ENCODE assay signal across 9 mouse cellular contexts in the genomic region with DNA sequence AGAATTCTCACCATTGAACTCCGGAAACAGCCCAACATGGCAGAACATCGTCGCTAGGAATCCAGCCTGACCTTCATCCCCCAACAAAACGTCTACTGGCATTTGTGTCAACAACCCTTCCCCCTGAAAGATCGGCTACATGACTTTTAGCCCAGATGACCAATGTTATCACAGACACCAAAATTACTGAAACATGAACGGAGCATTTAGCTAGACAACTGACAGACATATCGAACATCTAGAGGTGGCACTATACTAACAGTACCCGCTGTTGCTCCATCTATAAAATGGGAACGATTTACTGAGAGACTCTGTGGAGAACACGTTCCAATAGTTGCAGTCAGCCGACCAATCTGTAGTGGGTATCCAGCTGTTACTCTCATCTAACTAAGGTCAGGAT. TPM values are rescaled to one million over a fixed set of nuclear protein-coding genes. Genes with fewer than 3 reads are reported as not detected.
DNase-seq lines count a peak whose midpoint lies in the region; ATAC-seq and TF ChIP-seq lines count a peak whose summit lies in the region.
"Had no signal": no experiment of that assay in that cellular context is flagged by ENCODE, and none has a peak within 500 bp of the region (broad histone marks: within the 10 kb centered on the region; RNA-seq: fewer than 3 reads in every experiment).

No protein-coding gene starts in this region.

- H3ac ChIP-seq in myocyte (ENCODE audit: control insufficient read depth, insufficient read length) = peak overlapping the region; percentile 81

- no peak for TF ChIP-seq POLR2A in liver, adult 2 months (IDR thresholded peaks at IDR 0.05; ENCODE audit: extremely low read depth, insufficient read depth, low read length)
- TF ChIP-seq POLR2A in myocyte (IDR thresholded peaks at IDR 0.05; ENCODE audit: insufficient read length, low read depth) = no peak

- peaks cover 9% of the 10 kb centered on the region; the same call in 1 of the 2 replicates for H3K4me1 ChIP-seq in liver, adult 2 months (ENCODE audit: control insufficient read depth, insufficient read depth, low read length)
- peaks cover 35% of the 10 kb centered on the region for H3K4me1 ChIP-seq in forebrain, embryonic 10.5 days
- peaks cover 9% of the 10 kb centered on the region; the same call in 1 of the 2 replicates for H3K4me1 ChIP-seq in intestine, embryonic 15.5 days (replicated peaks)

- H3K9ac ChIP-seq in liver, adult 2 months (ENCODE audit: low read depth, low read length) = no peak overlapping the region
- H3K9ac ChIP-seq in intestine, embryonic 15.5 days = no peak overlapping the region

- no peak for ATAC-seq in intestine, embryonic 15.5 days

- H3K4me2 ChIP-seq in intestine, embryonic 15.5 days (replicated peaks) = peak overlapping the region; percentile 92; the same call in 1 of the 2 replicates
- no peak overlapping the region for H3K4me2 ChIP-seq in myocyte (ENCODE audit: low read depth)

- H3K79me2 ChIP-seq in liver, adult 2 months (ENCODE audit: control insufficient read depth, insufficient read depth, low read length) = peaks cover 6% of the 10 kb centered on the region; the same call in 1 of the 2 replicates
- peaks cover 10% of the 10 kb centered on the region for H3K79me2 ChIP-seq in myocyte (ENCODE audit: control insufficient read depth, insufficient read depth)

- no peak overlapping the region for H3K27ac ChIP-seq in liver, adult 2 months (replicated peaks; ENCODE audit: insufficient read depth, low read depth, low read length)
- H3K27ac ChIP-seq in forebrain, embryonic 10.5 days = peak overlapping the region; percentile 93
- no peak overlapping the region for H3K27ac ChIP-seq in intestine, embryonic 15.5 days

- peak; percentile 23 for DNase-seq in liver, adult 2 months (ENCODE audit: extremely low read depth, low read depth, low spot score)
- DNase-seq in liver = no peak
- no peak for DNase-seq in forebrain, embryonic 10.5 days (ENCODE audit: extremely low spot score, low spot score)
- no peak for DNase-seq in frontal cortex, postnatal 10 days (ENCODE audit: low spot score in 2 of 2)
- no peak for DNase-seq in urinary bladder, postnatal 25 days (ENCODE audit: low spot score)
- DNase-seq: cerebellum, adult 2 months; kidney, postnatal 10 days had no signal

- no peak for TF ChIP-seq CTCF in liver, adult 2 months (IDR thresholded peaks at IDR 0.05; ENCODE audit: low read depth, low read length)

- H3K9me3 ChIP-seq in forebrain, embryonic 10.5 days = no peaks in the 10 kb centered on the region
- H3K9me3 ChIP-seq in intestine, embryonic 15.5 days = no peaks in the 10 kb centered on the region

- H3K4me3 ChIP-seq in liver, adult 2 months (ENCODE audit: insufficient read depth, low read depth, low read length) = no peak overlapping the region
- H3K4me3 ChIP-seq in forebrain, embryonic 10.5 days = peak overlapping the region; percentile 86
- H3K4me3 ChIP-seq in intestine, embryonic 15.5 days (replicated peaks) = no peak overlapping the region
- peak overlapping the region; percentile 32 for H3K4me3 ChIP-seq in myocyte

- H3K36me3 ChIP-seq in liver, adult 2 months (ENCODE audit: control insufficient read depth, insufficient read depth, low read length) = no peaks in the 10 kb centered on the region
- peaks cover 9% of the 10 kb centered on the region; the same call in 1 of the 2 replicates for H3K36me3 ChIP-seq in forebrain, embryonic 10.5 days (replicated peaks)
- H3K36me3 ChIP-seq in intestine, embryonic 15.5 days = no peaks in the 10 kb centered on the region
- H3K36me3 ChIP-seq in myocyte (ENCODE audit: control insufficient read depth, insufficient read depth) = no peaks in the 10 kb centered on the region

- WGBS in liver, adult 2 months = 35% methylated on average over 11 of the region's 11 CpGs
- 58% methylated on average over 11 of the region's 11 CpGs for WGBS in forebrain, embryonic 10.5 days
- 56% methylated on average over 11 of the region's 11 CpGs for WGBS in intestine, embryonic 15.5 days

- no peaks in the 10 kb centered on the region for H3K27me3 ChIP-seq in liver, adult 2 months (ENCODE audit: control insufficient read depth, insufficient read depth, low read length)
- H3K27me3 ChIP-seq in forebrain, embryonic 10.5 days (ENCODE audit: poor library complexity, severe bottlenecking) = no peaks in the 10 kb centered on the region
- H3K27me3 ChIP-seq in intestine, embryonic 15.5 days (replicated peaks) = no peaks in the 10 kb centered on the region
- no peaks in the 10 kb centered on the region for H3K27me3 ChIP-seq in myocyte (ENCODE audit: control insufficient read depth, insufficient read depth, insufficient read length)

TF ChIP-seq in myocyte, 11 proteins besides CTCF, POLR2A, EP300 and RAD21:
- no peak for TF ChIP-seq REST (IDR thresholded peaks at IDR 0.05; ENCODE audit: insufficient read depth, insufficient read length)
- no peak for TF ChIP-seq POLR2AphosphoS2 (IDR thresholded peaks at IDR 0.05; ENCODE audit: insufficient read length, low read depth)
- no peak for TF ChIP-seq SRF (IDR thresholded peaks at IDR 0.05; ENCODE audit: control insufficient read depth, insufficient read length, low read depth)
- TF ChIP-seq MAX (IDR thresholded peaks at IDR 0.05; ENCODE audit: low read depth) = no peak

RNA-seq across cellular contexts. Expression of a gene that starts 51.3 kb away (rescaled TPM):
- total RNA-seq in liver, adult 2 months (2014; rRNA removed) = 4.1 and 5.3 TPM in 2 replicates
- polyA plus RNA-seq in liver, adult 2 months (2012; rRNA removed) = 3.4 TPM in 2 replicates
- polyA plus RNA-seq in forebrain, embryonic 10.5 days (2016; fragmentation: Nextera tagmentation; extraction: Ambion mirVana) = 48.5 and 53.4 TPM in 2 replicates
- 25.9 and 30.7 TPM in 2 replicates for polyA plus RNA-seq in intestine, embryonic 15.5 days (2015; fragmentation: Nextera tagmentation; extraction: Ambion mirVana)
- 8.2 TPM for polyA plus RNA-seq in myocyte (2012; fragmentation: generic; extraction: Trizol)

Comparison
In these comparisons a context has a peak if more than half of its experiments do, and no peak if none do; other contexts are left out.
1. H3K4me3 ChIP-seq: peak in forebrain, embryonic 10.5 days (single experiment) and myocyte (single experiment); none in liver, adult 2 months (single experiment) and intestine, embryonic 15.5 days (single experiment).